Mouse (Mus musculus) lung, postnatal 14 days (tissue): ENCODE results near the gene Ulk4.
"Not testable (repeated sequence)": the region's sequence is repeated elsewhere in the genome, so short reads cannot be mapped to it uniquely, and the experiment has no call there.

ENCODE experiments used
- DNase-seq: peaks from one replicate; pipeline ENCODE4 v3.0.0; 2021

Ulk4 gene

GRCm38 (mm10) chr9:121058116-121058515, 218.9 kb downstream of the Ulk4 start:
- DNase-seq = peak; percentile 40

GRCm38 (mm10) chr9:121057401-121057800, 219.6 kb downstream of the Ulk4 start:
- peak; percentile 16 for DNase-seq

- no peak for DNase-seq
Observed at GRCm38 (mm10) chr9:121056526-121056925, 220.5 kb downstream of the Ulk4 start.

- no peak for DNase-seq
Observed at GRCm38 (mm10) chr9:121056036-121056435, 221.0 kb downstream of the Ulk4 start.

- not testable (repeated sequence) for DNase-seq
Observed at GRCm38 (mm10) chr9:121045657-121046056, 231.3 kb downstream of the Ulk4 start.

GRCm38 (mm10) chr9:121044471-121045206, 232.4 kb downstream of the Ulk4 start:
- no peak for DNase-seq

GRCm38 (mm10) chr9:121043021-121043420, 234.0 kb downstream of the Ulk4 start:
- DNase-seq = no peak

GRCm38 (mm10) chr9:121038396-121038795, 238.6 kb downstream of the Ulk4 start:
- DNase-seq = no peak

- DNase-seq = no peak
Observed at GRCm38 (mm10) chr9:121037975-121038374, 239.0 kb downstream of the Ulk4 start.

GRCm38 (mm10) chr9:121035296-121035695, 241.7 kb downstream of the Ulk4 start:
- no peak for DNase-seq

GRCm38 (mm10) chr9:121033596-121033995, 243.4 kb downstream of the Ulk4 start:
- DNase-seq = no peak

- DNase-seq = no peak
Observed at GRCm38 (mm10) chr9:121032322-121032964, 244.6 kb downstream of the Ulk4 start.

- DNase-seq = no peak
Observed at GRCm38 (mm10) chr9:121030949-121031348, 246.0 kb downstream of the Ulk4 start.

GRCm38 (mm10) chr9:121029786-121030185, 247.2 kb downstream of the Ulk4 start:
- DNase-seq = no peak

- no peak for DNase-seq
Observed at GRCm38 (mm10) chr9:121023526-121024264, 253.3 kb downstream of the Ulk4 start.

- DNase-seq = no peak
Observed at GRCm38 (mm10) chr9:121020360-121020759, 256.6 kb downstream of the Ulk4 start.

GRCm38 (mm10) chr9:121019932-121020331, 257.1 kb downstream of the Ulk4 start:
- DNase-seq = no peak

- DNase-seq = no peak
Observed at GRCm38 (mm10) chr9:121018524-121019315, 258.3 kb downstream of the Ulk4 start.

GRCm38 (mm10) chr9:121015810-121016502, 261.0 kb downstream of the Ulk4 start:
- no peak for DNase-seq

- no peak for DNase-seq
Observed at GRCm38 (mm10) chr9:121011540-121011939, 265.5 kb downstream of the Ulk4 start.

- no peak for DNase-seq
Observed at GRCm38 (mm10) chr9:121010544-121010943, 266.5 kb downstream of the Ulk4 start.

GRCm38 (mm10) chr9:121005961-121006360, 271.0 kb downstream of the Ulk4 start:
- DNase-seq = no peak
